ENCODE assay signal across 22 mouse cellular contexts in genomic region chr2:145468701-145469325, GRCm38 (mm10).
"Had no signal": no experiment of that assay in that cellular context is flagged by ENCODE, and none has a peak within 500 bp of the region (broad histone marks: within the 10 kb centered on the region; RNA-seq: fewer than 3 reads in every experiment).

No protein-coding gene starts in this region.

- H3K4me1 ChIP-seq: intestine, embryonic 15.5 days; kidney, embryonic 15.5 days; limb, embryonic 12.5 days; limb, embryonic 15.5 days; liver, embryonic 13.5 days; midbrain, embryonic 12.5 days; midbrain, embryonic 15.5 days; neural tube, embryonic 13.5 days; stomach, embryonic 15.5 days had no signal

- ATAC-seq: intestine, embryonic 15.5 days; midbrain, embryonic 15.5 days had no signal

- H3K27me3 ChIP-seq: intestine, embryonic 15.5 days; kidney, embryonic 15.5 days; limb, embryonic 12.5 days; limb, embryonic 15.5 days; liver, embryonic 13.5 days; megakaryocyte, embryonic 14.5 days; midbrain, embryonic 12.5 days; midbrain, embryonic 15.5 days; neural tube, embryonic 13.5 days; stomach, embryonic 15.5 days had no signal

- H3K9ac ChIP-seq: intestine, embryonic 15.5 days; kidney, embryonic 15.5 days; limb, embryonic 12.5 days; limb, embryonic 15.5 days; liver, embryonic 13.5 days; midbrain, embryonic 12.5 days; midbrain, embryonic 15.5 days; neural tube, embryonic 13.5 days; stomach, embryonic 15.5 days had no signal

- H3K27ac ChIP-seq: intestine, embryonic 15.5 days; kidney, embryonic 15.5 days; limb, embryonic 12.5 days; limb, embryonic 15.5 days; liver, embryonic 13.5 days; midbrain, embryonic 12.5 days; midbrain, embryonic 15.5 days; neural tube, embryonic 13.5 days; stomach, embryonic 15.5 days had no signal

- DNase-seq: kidney, adult 11 months; kidney, adult 8-10 months; kidney, postnatal 10 days; kidney, postnatal 36 days; left cerebral cortex, postnatal 4 days; liver, embryonic 13.5 days; lung, adult 2 months; lung, postnatal 14 days; lung, postnatal 4 days; right cerebral cortex, postnatal 25 days; spleen, adult 18-20 months; thymus, postnatal 36 days had no signal

- H3K9me3 ChIP-seq: intestine, embryonic 15.5 days; kidney, embryonic 15.5 days; limb, embryonic 12.5 days; limb, embryonic 15.5 days; liver, embryonic 13.5 days; megakaryocyte, embryonic 14.5 days; midbrain, embryonic 12.5 days; midbrain, embryonic 15.5 days; neural tube, embryonic 13.5 days; stomach, embryonic 15.5 days had no signal

- H3K4me2 ChIP-seq: intestine, embryonic 15.5 days; kidney, embryonic 15.5 days; limb, embryonic 12.5 days; limb, embryonic 15.5 days; liver, embryonic 13.5 days; midbrain, embryonic 12.5 days; midbrain, embryonic 15.5 days; neural tube, embryonic 13.5 days; stomach, embryonic 15.5 days had no signal

- H3K36me3 ChIP-seq: intestine, embryonic 15.5 days; kidney, embryonic 15.5 days; limb, embryonic 12.5 days; limb, embryonic 15.5 days; liver, embryonic 13.5 days; midbrain, embryonic 12.5 days; midbrain, embryonic 15.5 days; neural tube, embryonic 13.5 days; stomach, embryonic 15.5 days had no signal

- H3K4me3 ChIP-seq: intestine, embryonic 15.5 days; kidney, embryonic 15.5 days; limb, embryonic 12.5 days; limb, embryonic 15.5 days; liver, embryonic 13.5 days; megakaryocyte, embryonic 14.5 days; midbrain, embryonic 12.5 days; midbrain, embryonic 15.5 days; myocyte; neural tube, embryonic 13.5 days; stomach, embryonic 15.5 days had no signal
